Mouse (Mus musculus) bone marrow, adult 2 months (tissue): Measurements from ENCODE around the gene Nupr1l.

Experiments used
- CTCF ChIP-seq: fragments of 200-500 bp; IDR thresholded peaks from 2 replicates; pipeline ENCODE4 v1.5.1; 2011; ENCODE audit warnings: low read length, control low read depth; ENCODE audit not compliant: control insufficient read depth, insufficient read depth
- POLR2A ChIP-seq: fragments of 200-500 bp; IDR thresholded peaks from 2 replicates; pipeline ENCODE4 v1.6.1; 2011; ENCODE audit warnings: low read depth, mild to moderate bottlenecking, control low read depth, low read length, borderline replicate concordance; ENCODE audit not compliant: control insufficient read depth

GRCm38 (mm10) chr5:129952143-129952542, 43.8 kb downstream of the Nupr1l start:
- TF ChIP-seq CTCF (no peak), POLR2A (no peak)
